Mouse (Mus musculus) stomach, embryonic 15.5 days (tissue): ENCODE data around the gene Wdr43. TPM values are rescaled to one million over a fixed set of nuclear protein-coding genes. Genes with fewer than 3 reads are reported as not detected.
A peak's percentile ranks its signal among the peaks of the same experiment; 100 is the strongest.
"Not testable (repeated sequence)": the region's sequence is repeated elsewhere in the genome, so short reads cannot be mapped to it uniquely, and the experiment has no call there.

Experiments
- ATAC-seq: fragments of 200-750 bp; cut with Nextera tagmentation; 2 replicates; pipeline ENCODE4 v1.8.0; 2017; ENCODE audit warnings: low read depth, moderate number of reproducible peaks, moderate TSS enrichment; ENCODE audit not compliant: insufficient read depth, low FRiP score
- H3K27ac ChIP-seq: fragments of 300-500 bp; sonication (generic); 2 replicates; pipeline ENCODE4 v1.5.1; 2015; ENCODE audit warnings: mild to moderate bottlenecking, inconsistent platforms
- H3K27me3 ChIP-seq: fragments of 300-500 bp; sonication (generic); replicated peaks from 2 replicates; pipeline ENCODE4 v1.6.1; 2015; ENCODE audit warnings: inconsistent platforms
- H3K36me3 ChIP-seq: fragments of 300-500 bp; sonication (generic); 2 replicates; pipeline ENCODE4 v1.6.1; 2015; ENCODE audit warnings: inconsistent platforms
- H3K4me1 ChIP-seq: fragments of 300-500 bp; sonication (generic); 2 replicates; pipeline ENCODE4 v1.6.1; 2015; ENCODE audit warnings: inconsistent platforms
- H3K4me2 ChIP-seq: fragments of 300-500 bp; sonication (generic); 2 replicates; pipeline ENCODE4 v1.6.1; 2015; ENCODE audit warnings: mild to moderate bottlenecking, inconsistent platforms
- H3K4me3 ChIP-seq: fragments of 300-500 bp; sonication (generic); replicated peaks from 2 replicates; pipeline ENCODE4 v1.5.1; 2015; ENCODE audit warnings: inconsistent platforms
- H3K9ac ChIP-seq: fragments of 300-500 bp; sonication (generic); 2 replicates; pipeline ENCODE4 v1.6.1; 2015; ENCODE audit warnings: inconsistent platforms
- H3K9me3 ChIP-seq: fragments of 300-500 bp; sonication (generic); 2 replicates; pipeline ENCODE4 v1.6.1; 2016; ENCODE audit warnings: inconsistent platforms
- WGBS: fragments of 180-500 bp; shearing (Covaris S2); methylation state at CpG from one replicate; pipeline ENCODE4 v1.1.7; 2015; 5-methylcytosine and 5-hydroxymethylcytosine counted together
- polyA plus RNA-seq: library from polyadenylated mRNA; unstranded; fragments of >200 nt; fragmentation: Nextera tagmentation; extraction: Ambion mirVana; gene quantifications from 2 replicates; pipeline ENCODE4 v1.2.1, GENCODE M21; 2015

Gene Wdr43
- polyA plus RNA-seq, 1 experiment from 2014 or later = 74.6 TPM

GRCm38 (mm10) chr17:71637750-71638265 lies 22.1 kb downstream of the Wdr43 start:
- Histone ChIP-seq H3K4me3 (no peak overlapping the region), H3K9me3 (no peaks in the 10 kb centered on the region), H3K27ac (no peak overlapping the region), H3K4me1 (no peaks in the 10 kb centered on the region), H3K4me2 (no peak overlapping the region), H3K9ac (no peak overlapping the region), H3K36me3 (peaks cover 45% of the 10 kb centered on the region), H3K27me3 (no peaks in the 10 kb centered on the region)
- no peak for ATAC-seq
- 82% methylated on average over 4 of the region's 4 CpGs for WGBS

- H3K27me3 ChIP-seq, H3K4me2 ChIP-seq, H3K9ac ChIP-seq, H3K4me3 ChIP-seq, H3K27ac ChIP-seq, H3K4me1 ChIP-seq, H3K9me3 ChIP-seq, ATAC-seq: not testable (repeated sequence)
- 77% methylated on average over 5 of the region's 5 CpGs for WGBS
- peaks cover 38% of the 10 kb centered on the region for H3K36me3 ChIP-seq
These were observed 23.4 kb downstream of the Wdr43 start for GRCm38 (mm10) chr17:71639056-71639455.

GRCm38 (mm10) chr17:71640421-71641085 lies 24.9 kb downstream of the Wdr43 start:
- ATAC-seq = no peak
- H3K4me3 ChIP-seq = no peak overlapping the region
- no peak overlapping the region for H3K9ac ChIP-seq
- H3K9me3 ChIP-seq = no peaks in the 10 kb centered on the region
- peaks cover 32% of the 10 kb centered on the region for H3K36me3 ChIP-seq
- no peaks in the 10 kb centered on the region for H3K4me1 ChIP-seq
- WGBS = 89% methylated on average over 9 of the region's 9 CpGs
- no peak overlapping the region for H3K4me2 ChIP-seq
- no peak overlapping the region for H3K27ac ChIP-seq
- H3K27me3 ChIP-seq = no peaks in the 10 kb centered on the region

- peaks cover 31% of the 10 kb centered on the region for H3K36me3 ChIP-seq
- H3K4me3 ChIP-seq = no peak overlapping the region
- H3K9ac ChIP-seq = no peak overlapping the region
- no peak overlapping the region for H3K27ac ChIP-seq
- no peaks in the 10 kb centered on the region for H3K27me3 ChIP-seq
- H3K9me3 ChIP-seq = no peaks in the 10 kb centered on the region
- H3K4me2 ChIP-seq = no peak overlapping the region
- H3K4me1 ChIP-seq = no peaks in the 10 kb centered on the region
- no peak for ATAC-seq
- WGBS = 87% methylated on average over 3 of the region's 3 CpGs
These were observed 26.5 kb downstream of the Wdr43 start for GRCm38 (mm10) chr17:71642190-71642589.

GRCm38 (mm10) chr17:71650011-71650410 lies 34.3 kb downstream of the Wdr43 start:
- no peak overlapping the region for H3K4me3 ChIP-seq
- peaks cover 38% of the 10 kb centered on the region for H3K36me3 ChIP-seq
- H3K4me1 ChIP-seq = no peaks in the 10 kb centered on the region
- H3K9ac ChIP-seq = no peak overlapping the region
- WGBS = 89% methylated on average over 9 of the region's 9 CpGs
- no peak for ATAC-seq
- H3K9me3 ChIP-seq = no peaks in the 10 kb centered on the region
- no peak overlapping the region for H3K4me2 ChIP-seq
- no peaks in the 10 kb centered on the region for H3K27me3 ChIP-seq
- no peak overlapping the region for H3K27ac ChIP-seq

- Histone ChIP-seq H3K4me3 (no peak overlapping the region), H3K27ac (no peak overlapping the region), H3K4me1 (no peaks in the 10 kb centered on the region), H3K9ac (no peak overlapping the region), H3K4me2 (no peak overlapping the region), H3K9me3 (no peaks in the 10 kb centered on the region), H3K36me3 (peaks cover 33% of the 10 kb centered on the region), H3K27me3 (no peaks in the 10 kb centered on the region)
- WGBS = 82% methylated on average over 2 of the region's 2 CpGs
- ATAC-seq = no peak
These were observed 36.8 kb downstream of the Wdr43 start for GRCm38 (mm10) chr17:71652495-71652894.

GRCm38 (mm10) chr17:71652934-71653333 lies 37.2 kb downstream of the Wdr43 start:
- 80% methylated on average over 5 of the region's 5 CpGs for whole genome bisulfite sequencing
- ATAC-seq = no peak
- H3K27me3 ChIP-seq = no peaks in the 10 kb centered on the region
- H3K36me3 ChIP-seq = peaks cover 33% of the 10 kb centered on the region
- no peak overlapping the region for H3K27ac ChIP-seq
- no peak overlapping the region for H3K4me2 ChIP-seq
- no peak overlapping the region for H3K4me3 ChIP-seq
- H3K9ac ChIP-seq = no peak overlapping the region
- no peaks in the 10 kb centered on the region for H3K9me3 ChIP-seq
- no peaks in the 10 kb centered on the region for H3K4me1 ChIP-seq

- H3K4me1 ChIP-seq = no peaks in the 10 kb centered on the region
- no peak overlapping the region for H3K4me3 ChIP-seq
- ATAC-seq = no peak
- H3K9ac ChIP-seq = no peak overlapping the region
- WGBS = 88% methylated on average over 4 of the region's 4 CpGs
- H3K36me3 ChIP-seq = peaks cover 19% of the 10 kb centered on the region; the same call in 1 of the 2 replicates
- no peaks in the 10 kb centered on the region for H3K9me3 ChIP-seq
- H3K27ac ChIP-seq = no peak overlapping the region
- no peaks in the 10 kb centered on the region for H3K27me3 ChIP-seq
- H3K4me2 ChIP-seq = no peak overlapping the region
These were observed 41.8 kb downstream of the Wdr43 start for GRCm38 (mm10) chr17:71657521-71657920.

GRCm38 (mm10) chr17:71658666-71659065 lies 43.0 kb downstream of the Wdr43 start:
- Histone ChIP-seq H3K27ac (no peak overlapping the region), H3K9me3 (no peaks in the 10 kb centered on the region), H3K4me3 (no peak overlapping the region), H3K36me3 (peaks cover 19% of the 10 kb centered on the region; the same call in 1 of the 2 replicates), H3K4me2 (no peak overlapping the region), H3K9ac (no peak overlapping the region), H3K4me1 (no peaks in the 10 kb centered on the region), H3K27me3 (no peaks in the 10 kb centered on the region)
- no peak for ATAC-seq
- WGBS = 90% methylated on average over 10 of the region's 10 CpGs

- no peak overlapping the region for H3K4me3 ChIP-seq
- no peak overlapping the region for H3K4me2 ChIP-seq
- H3K9ac ChIP-seq = no peak overlapping the region
- peaks cover 16% of the 10 kb centered on the region; the same call in 1 of the 2 replicates for H3K36me3 ChIP-seq
- no peaks in the 10 kb centered on the region for H3K9me3 ChIP-seq
- no peak overlapping the region for H3K27ac ChIP-seq
- H3K4me1 ChIP-seq = no peaks in the 10 kb centered on the region
- no peaks in the 10 kb centered on the region for H3K27me3 ChIP-seq
- no peak for ATAC-seq
- 64% methylated on average over 1 of the region's 1 CpGs for WGBS
These were observed 44.7 kb downstream of the Wdr43 start for GRCm38 (mm10) chr17:71660390-71660789.

GRCm38 (mm10) chr17:71662751-71663250 lies 47.1 kb downstream of the Wdr43 start:
- Histone ChIP-seq H3K9me3 (no peaks in the 10 kb centered on the region), H3K27ac (no peak overlapping the region), H3K4me2 (peak overlapping the region; percentile 66), H3K4me3 (peak overlapping the region; percentile 34), H3K27me3 (no peaks in the 10 kb centered on the region), H3K9ac (no peak overlapping the region), H3K4me1 (no peaks in the 10 kb centered on the region), H3K36me3 (peaks cover 8% of the 10 kb centered on the region; the same call in 1 of the 2 replicates)
- 8% methylated on average over 21 of the region's 21 CpGs for WGBS
- peak; percentile 78; the same call in 1 of the 2 replicates for ATAC-seq

GRCm38 (mm10) chr17:71663491-71663890 lies 47.8 kb downstream of the Wdr43 start:
- H3K4me2 ChIP-seq = no peak overlapping the region
- WGBS = 75% methylated on average over 6 of the region's 6 CpGs
- H3K9ac ChIP-seq = no peak overlapping the region
- H3K4me1 ChIP-seq = no peaks in the 10 kb centered on the region
- no peaks in the 10 kb centered on the region for H3K27me3 ChIP-seq
- no peak for ATAC-seq
- H3K4me3 ChIP-seq = no peak overlapping the region
- H3K27ac ChIP-seq = no peak overlapping the region
- peaks cover 4% of the 10 kb centered on the region; the same call in 1 of the 2 replicates for H3K36me3 ChIP-seq
- H3K9me3 ChIP-seq = no peaks in the 10 kb centered on the region
